Mouse (Mus musculus) megakaryocyte, embryonic 14.5 days (primary cell): ENCODE measurements around the gene Spp2.

ENCODE experiments used
- FLI1 ChIP-seq: IDR thresholded peaks from 2 replicates; pipeline ENCODE4 v1.6.1; 2012; ENCODE audit warnings: low read length, inconsistent platforms, mixed read lengths
- GATA1 ChIP-seq: IDR thresholded peaks from 3 replicates; pipeline ENCODE4 v1.6.1; 2012; ENCODE audit warnings: mixed read lengths, low read length, inconsistent platforms, borderline replicate concordance

DNA sequence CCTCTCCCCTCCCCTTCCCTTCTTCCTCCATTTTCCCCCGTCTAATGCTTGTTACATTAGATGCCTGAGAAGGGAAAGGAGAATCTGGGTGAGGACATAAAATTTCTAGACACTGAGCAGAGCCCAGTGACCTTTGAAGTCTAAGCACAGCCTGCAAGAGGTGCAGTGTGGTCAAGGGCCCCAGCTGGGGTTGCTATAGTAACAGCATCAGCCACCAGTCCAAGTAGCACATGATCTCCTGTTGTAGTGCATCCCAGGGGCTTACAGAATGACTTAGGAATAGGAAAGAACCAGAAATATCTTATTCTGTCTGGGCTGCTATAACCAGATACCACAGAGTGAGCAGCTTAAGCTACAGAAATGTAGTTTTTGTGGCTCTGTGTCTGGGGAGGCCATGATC lies 22.7 kb downstream of the Spp2 start:
- TF ChIP-seq GATA1 (no peak), FLI1 (no peak)
